Mouse (Mus musculus) erythroblast, embryonic 14.5 days (primary cell): ENCODE measurements around the gene Tdrd3. TPM values are rescaled to one million over a fixed set of nuclear protein-coding genes. Genes with fewer than 3 reads are reported as not detected.

ENCODE experiments used
- H3K27me3 ChIP-seq: 2 replicates; pipeline ENCODE4 v1.6.1; 2012; ENCODE audit warnings: inconsistent platforms; ENCODE audit not compliant: control insufficient read depth
- H3K36me3 ChIP-seq: 2 replicates; pipeline ENCODE4 v1.6.1; 2012; ENCODE audit warnings: mild to moderate bottlenecking, inconsistent platforms; ENCODE audit not compliant: control insufficient read depth
- H3K4me1 ChIP-seq: 2 replicates; pipeline ENCODE4 v1.6.1; 2012; ENCODE audit warnings: inconsistent platforms; ENCODE audit not compliant: control insufficient read depth
- H3K4me3 ChIP-seq: replicated peaks from 2 replicates; pipeline ENCODE3; 2012; ENCODE audit warnings: moderate library complexity, mild to moderate bottlenecking, inconsistent platforms
- H3K9me3 ChIP-seq: 2 replicates; pipeline ENCODE4 v1.6.1; 2012; ENCODE audit warnings: low read length, inconsistent platforms, mixed read lengths; ENCODE audit not compliant: control insufficient read depth
- GATA1 ChIP-seq: IDR thresholded peaks from 2 replicates; pipeline ENCODE4 v1.6.1; 2012; ENCODE audit warnings: low read length, inconsistent platforms, mixed read lengths
- TAL1 ChIP-seq: IDR thresholded peaks from 3 replicates; pipeline ENCODE4 v1.6.1; 2012; ENCODE audit warnings: low read length, inconsistent platforms, mixed read lengths
- polyA plus RNA-seq: library from polyadenylated mRNA; stranded (reverse); fragments of >175 nt; gene quantifications from 2 replicates; pipeline ENCODE4 v1.2.3, GENCODE M21; 2012

The Tdrd3 gene
- polyA plus RNA-seq, 1 experiment, result 0.12 TPM

DNA sequence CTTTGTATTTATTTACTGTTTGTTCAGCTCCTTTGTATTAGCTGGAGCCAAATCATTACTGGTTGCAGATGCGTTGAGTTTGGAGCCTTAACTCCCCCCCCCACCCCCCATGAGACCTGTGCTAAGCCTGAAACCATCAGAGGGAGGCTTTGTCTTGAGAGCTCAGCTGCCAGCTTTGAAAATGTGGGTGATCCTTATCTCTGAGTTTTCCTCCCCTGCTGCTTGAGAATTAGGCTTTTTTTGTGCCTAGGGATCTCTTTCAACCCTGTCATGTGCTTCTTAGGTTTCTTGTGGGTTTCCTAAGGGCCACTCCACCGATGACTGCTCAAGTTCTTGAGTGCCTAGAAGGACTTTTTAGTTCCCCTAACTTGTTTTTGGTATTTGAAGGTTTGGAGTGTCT, 23.3 kb downstream of the Tdrd3 start:
- no peak overlapping the region for H3K4me3 ChIP-seq
- TF ChIP-seq GATA1, result no peak
- no peak for TF ChIP-seq TAL1
- H3K4me1 ChIP-seq, result peaks cover 3% of the 10 kb centered on the region
- H3K27me3 ChIP-seq, result no peaks in the 10 kb centered on the region
- peaks cover 4% of the 10 kb centered on the region for H3K36me3 ChIP-seq
- H3K9me3 ChIP-seq, result no peaks in the 10 kb centered on the region

DNA sequence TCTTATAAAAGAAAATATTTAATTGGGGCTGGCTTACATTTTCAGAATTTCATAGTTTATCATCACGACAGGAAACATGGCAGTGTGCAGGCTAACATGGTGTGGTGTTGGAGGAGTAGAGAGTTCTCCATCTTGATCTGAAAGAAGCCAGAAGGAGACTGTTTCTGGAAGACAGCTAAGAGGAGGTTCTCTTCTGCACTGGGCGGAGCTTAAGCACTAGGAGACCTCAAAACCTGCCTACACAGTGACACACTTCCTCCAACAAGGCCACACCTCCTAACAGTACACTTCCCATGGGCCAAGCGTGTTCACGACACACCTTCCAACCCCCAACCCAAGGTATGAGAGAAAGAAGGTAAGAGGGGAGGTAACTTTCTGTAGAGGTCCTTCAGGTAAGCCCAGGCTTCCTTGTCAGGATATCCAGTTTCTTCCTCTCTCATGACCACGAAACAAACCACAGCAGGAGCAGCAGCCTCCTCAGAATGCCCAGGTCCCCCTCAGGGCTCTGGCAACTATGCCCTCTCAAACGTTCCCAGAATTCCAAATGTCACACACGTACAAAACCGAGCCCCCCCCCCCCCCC, 30.0 kb downstream of the Tdrd3 start:
- H3K9me3 ChIP-seq, result no peaks in the 10 kb centered on the region
- no peaks in the 10 kb centered on the region for H3K27me3 ChIP-seq
- TF ChIP-seq TAL1, result no peak
- TF ChIP-seq GATA1, result no peak
- no peaks in the 10 kb centered on the region for H3K4me1 ChIP-seq
- no peak overlapping the region for H3K4me3 ChIP-seq
- H3K36me3 ChIP-seq, result no peaks in the 10 kb centered on the region; the same call in 1 of the 2 replicates

DNA sequence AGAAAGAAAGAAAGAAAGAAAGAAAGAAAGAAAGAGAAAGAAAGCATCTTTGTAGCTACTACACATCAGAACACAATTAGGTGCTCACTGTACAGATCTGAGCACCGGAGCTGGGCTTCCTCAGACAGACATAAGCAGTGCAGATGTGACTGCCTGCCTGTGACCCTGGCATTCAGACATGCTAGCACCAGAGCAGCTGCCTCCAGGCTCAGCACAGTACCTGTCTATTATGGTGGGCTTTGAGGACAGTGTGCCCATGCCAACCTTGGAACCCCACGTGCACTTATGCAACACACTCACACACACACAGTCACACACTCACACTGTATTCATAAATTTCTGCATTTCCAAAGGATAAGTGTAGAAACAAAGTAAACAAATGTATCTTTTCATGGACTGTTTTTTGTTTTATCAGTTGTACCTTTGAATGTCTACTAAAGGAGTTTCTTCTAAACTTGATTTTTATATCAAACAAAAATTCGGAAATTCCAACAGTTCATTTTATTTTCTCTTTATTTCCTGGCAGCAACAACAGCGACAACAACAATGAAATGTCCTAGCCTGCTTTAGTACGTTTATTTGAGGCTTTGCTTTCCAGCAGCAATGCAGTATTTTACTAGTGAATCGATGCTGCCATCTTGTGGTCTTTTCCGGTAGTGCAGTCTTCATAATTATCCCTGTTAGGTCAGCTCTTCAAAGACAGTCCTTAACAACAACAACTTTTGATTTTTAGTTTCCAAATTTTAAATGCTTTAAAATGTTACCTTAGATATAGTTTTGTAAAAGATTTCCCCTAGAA, 35.4 kb downstream of the Tdrd3 start:
- no peak overlapping the region for H3K4me3 ChIP-seq
- H3K4me1 ChIP-seq, result peaks cover 3% of the 10 kb centered on the region
- no peaks in the 10 kb centered on the region for H3K27me3 ChIP-seq
- H3K9me3 ChIP-seq, result no peaks in the 10 kb centered on the region
- TF ChIP-seq GATA1 (no peak), TAL1 (no peak)
- no peaks in the 10 kb centered on the region for H3K36me3 ChIP-seq

DNA sequence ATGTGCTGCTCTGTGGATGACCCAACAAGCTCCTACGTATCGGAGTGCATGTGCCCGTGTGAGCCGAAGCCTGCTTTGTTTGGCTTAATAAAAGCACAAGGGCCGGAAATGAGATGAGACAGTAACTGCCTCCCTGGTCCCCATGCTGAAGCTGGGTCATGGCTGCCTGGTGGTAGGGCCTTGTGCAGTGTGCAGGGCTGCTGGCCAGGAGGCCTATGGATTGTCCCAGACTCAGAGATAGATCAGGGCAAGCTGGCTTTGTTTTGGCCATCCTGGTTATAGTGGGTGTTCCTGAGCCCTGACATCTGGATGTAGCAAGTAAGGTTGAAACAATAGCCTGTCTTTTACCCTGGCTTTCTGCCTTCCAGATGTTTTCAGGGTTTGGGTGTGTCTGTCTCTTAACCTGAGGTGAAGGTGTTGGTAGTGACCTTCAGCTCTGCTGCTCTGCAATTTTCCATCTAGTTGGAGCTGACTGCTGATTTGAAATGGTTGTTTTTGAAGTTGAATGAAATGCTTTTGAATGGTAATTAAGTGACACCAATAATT, 39.3 kb downstream of the Tdrd3 start:
- Histone ChIP-seq H3K4me1 (peaks cover 3% of the 10 kb centered on the region), H3K27me3 (no peaks in the 10 kb centered on the region), H3K9me3 (no peaks in the 10 kb centered on the region), H3K4me3 (no peak overlapping the region), H3K36me3 (peaks cover 4% of the 10 kb centered on the region; the same call in 1 of the 2 replicates)
- no peak for TF ChIP-seq GATA1
- TF ChIP-seq TAL1, result no peak

DNA sequence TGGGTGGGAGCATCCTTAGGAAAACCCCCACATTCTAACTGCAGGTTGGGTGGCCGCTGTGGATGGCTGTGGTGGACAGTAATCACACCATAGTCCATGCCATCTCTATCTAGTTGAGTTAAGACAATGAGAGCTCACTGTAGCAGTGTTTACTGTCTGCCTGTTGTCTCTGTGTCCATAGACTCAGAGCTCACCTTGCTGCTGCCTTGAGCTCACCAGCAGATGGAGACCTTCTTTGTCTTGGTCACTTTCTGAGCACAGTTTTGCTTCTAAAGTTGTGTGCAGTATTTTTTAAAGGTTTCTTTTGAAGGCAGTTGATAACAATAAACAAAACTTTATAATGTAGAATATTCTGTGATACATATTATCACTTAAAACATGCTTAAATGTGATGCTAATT, 43.3 kb downstream of the Tdrd3 start:
- H3K27me3 ChIP-seq, result no peaks in the 10 kb centered on the region
- H3K4me3 ChIP-seq, result no peak overlapping the region
- H3K9me3 ChIP-seq, result no peaks in the 10 kb centered on the region
- TF ChIP-seq GATA1, result no peak
- no peak for TF ChIP-seq TAL1
- peaks cover 4% of the 10 kb centered on the region; the same call in 1 of the 2 replicates for H3K36me3 ChIP-seq
- H3K4me1 ChIP-seq, result no peaks in the 10 kb centered on the region

DNA sequence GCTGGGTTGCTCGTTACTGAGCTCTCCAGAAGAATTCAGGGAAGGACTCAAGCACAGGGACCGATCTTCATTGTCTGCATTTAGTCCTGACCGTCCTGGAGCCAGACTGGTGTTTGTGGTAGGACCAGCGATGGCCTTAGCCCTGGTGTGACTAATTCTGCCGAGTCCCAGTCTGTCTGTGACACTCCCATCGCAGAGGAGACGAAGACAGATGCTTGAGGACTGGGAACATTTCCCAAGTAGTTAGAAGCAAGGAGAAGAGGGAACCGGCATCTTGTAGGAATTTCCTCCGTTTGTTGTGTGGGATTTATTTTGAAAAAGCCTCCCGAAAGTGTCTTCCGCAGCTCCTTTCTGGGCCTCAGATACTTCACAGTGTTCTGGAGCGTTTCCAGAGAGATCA, 45.1 kb downstream of the Tdrd3 start:
- H3K9me3 ChIP-seq, result no peaks in the 10 kb centered on the region
- H3K36me3 ChIP-seq, result peaks cover 4% of the 10 kb centered on the region; the same call in 1 of the 2 replicates
- no peaks in the 10 kb centered on the region for H3K4me1 ChIP-seq
- TF ChIP-seq GATA1 (no peak), TAL1 (no peak)
- H3K4me3 ChIP-seq, result no peak overlapping the region
- no peaks in the 10 kb centered on the region for H3K27me3 ChIP-seq

DNA sequence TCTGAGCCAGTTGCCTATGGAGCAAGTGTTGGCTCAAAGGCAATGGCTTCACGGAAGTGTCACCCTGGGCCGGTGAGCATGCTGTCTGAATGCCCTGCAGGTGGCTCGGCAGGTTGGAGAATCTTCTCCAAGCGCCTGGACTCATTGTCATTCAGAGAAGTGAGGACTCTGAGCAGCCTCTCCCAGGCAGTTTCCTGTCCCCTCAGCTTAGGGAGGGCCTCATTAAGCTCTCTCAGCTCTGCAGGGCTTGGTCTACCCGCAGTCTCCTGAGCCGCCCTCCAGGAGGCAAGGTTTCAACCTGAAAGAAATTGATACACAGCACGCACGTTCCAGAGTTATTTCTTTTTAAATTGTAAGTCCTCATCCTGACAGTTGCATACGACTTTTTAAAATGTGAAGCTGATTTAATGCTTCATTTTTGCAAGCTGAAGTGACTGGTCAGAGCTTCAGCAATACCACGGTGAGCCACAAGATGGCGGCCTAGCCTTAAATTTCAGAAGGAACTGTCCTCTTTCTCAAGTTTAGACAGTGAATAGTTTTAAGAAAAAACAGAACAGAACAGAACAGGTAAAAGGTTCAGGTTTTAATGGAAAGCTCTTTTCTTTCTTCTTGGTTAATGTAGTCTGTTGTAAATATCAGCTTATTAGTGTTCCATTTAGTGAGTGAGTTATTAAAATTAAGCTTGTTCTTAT, 47.7 kb downstream of the Tdrd3 start:
- no peak for TF ChIP-seq GATA1
- no peak for TF ChIP-seq TAL1
- Histone ChIP-seq H3K9me3 (no peaks in the 10 kb centered on the region), H3K36me3 (peaks cover 9% of the 10 kb centered on the region), H3K4me3 (no peak overlapping the region), H3K4me1 (no peaks in the 10 kb centered on the region), H3K27me3 (no peaks in the 10 kb centered on the region)

DNA sequence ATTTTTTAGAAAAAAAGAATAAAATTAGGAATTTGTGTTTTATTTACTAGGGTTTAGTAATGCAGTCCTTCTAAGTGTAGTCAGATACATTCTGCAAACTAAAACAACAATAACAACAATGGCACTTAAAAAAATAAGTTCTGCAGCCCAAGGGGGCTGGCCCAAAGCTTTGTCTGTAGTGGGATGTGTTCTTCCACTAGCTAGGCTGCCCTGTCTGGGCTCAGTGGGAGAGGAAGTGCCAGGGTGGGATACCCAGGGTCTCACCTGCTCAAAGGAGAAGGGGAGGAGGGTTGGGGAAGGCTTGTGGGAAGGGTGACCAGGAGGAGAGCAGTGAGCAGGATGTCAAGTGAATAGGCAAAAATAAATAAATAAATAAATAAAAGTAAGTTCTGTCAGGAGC, 48.2 kb downstream of the Tdrd3 start:
- Histone ChIP-seq H3K27me3 (no peaks in the 10 kb centered on the region), H3K36me3 (peaks cover 10% of the 10 kb centered on the region), H3K4me1 (no peaks in the 10 kb centered on the region), H3K9me3 (no peaks in the 10 kb centered on the region), H3K4me3 (no peak overlapping the region)
- TF ChIP-seq GATA1 (no peak), TAL1 (no peak)

DNA sequence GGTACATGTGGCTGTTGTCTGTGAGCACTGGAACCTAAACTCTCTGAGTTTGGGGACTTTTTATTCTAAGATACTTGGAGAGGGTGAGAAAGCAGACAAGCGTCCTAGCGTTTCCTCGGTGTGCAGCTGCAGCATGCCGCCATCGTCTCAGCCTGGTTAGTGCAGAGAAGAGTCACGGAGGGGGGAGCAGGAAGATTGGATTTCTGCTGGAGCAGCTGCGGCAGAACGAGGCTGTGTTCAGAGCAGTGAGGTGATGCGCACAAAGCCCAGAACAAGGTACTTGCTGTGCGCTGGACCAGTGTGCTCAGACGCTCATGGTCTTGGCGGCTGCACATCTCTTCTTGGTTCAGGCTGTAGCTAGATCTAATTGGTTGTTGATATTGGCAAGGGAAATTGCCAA, 51.1 kb downstream of the Tdrd3 start:
- peaks cover 8% of the 10 kb centered on the region for H3K4me1 ChIP-seq
- H3K27me3 ChIP-seq, result no peaks in the 10 kb centered on the region
- peaks cover 2% of the 10 kb centered on the region; the same call in 1 of the 2 replicates for H3K9me3 ChIP-seq
- TF ChIP-seq GATA1, result no peak
- no peak overlapping the region for H3K4me3 ChIP-seq
- H3K36me3 ChIP-seq, result peaks cover 13% of the 10 kb centered on the region
